Mouse (Mus musculus): Measurements from ENCODE around the gene Vapa. TPM values are rescaled to one million over a fixed set of nuclear protein-coding genes. Genes with fewer than 3 reads are reported as not detected.
A peak's percentile ranks its signal among the peaks of the same experiment; 100 is the strongest.

The Vapa gene
- polyA plus RNA-seq, 1 experiment from 2014 or later, result 192 TPM

GRCm38 (mm10) chr17:65563345-65563744 is 50.0 kb downstream of the Vapa start:
- Histone ChIP-seq H3K4me3 (replicated peaks) (no peak overlapping the region), H3K36me3 (no peaks in the 10 kb centered on the region), H3K4me1 (peaks cover 3% of the 10 kb centered on the region; the same call in 1 of the 2 replicates), H3K27ac (replicated peaks) (no peak overlapping the region), H3K4me2 (replicated peaks) (no peak overlapping the region), H3K9me3 (replicated peaks) (no peaks in the 10 kb centered on the region), H3K9ac (no peak overlapping the region), H3K27me3 (no peaks in the 10 kb centered on the region)
- no peak for ATAC-seq (ENCODE audit: insufficient number of reproducible peaks, low FRiP score, low TSS enrichment, low read depth)
- 54% methylated on average over 6 of the region's 6 CpGs for WGBS

- Histone ChIP-seq H3K27me3 (no peaks in the 10 kb centered on the region), H3K9ac (no peak overlapping the region), H3K36me3 (no peaks in the 10 kb centered on the region), H3K4me3 (replicated peaks) (no peak overlapping the region), H3K27ac (replicated peaks) (no peak overlapping the region), H3K9me3 (replicated peaks) (no peaks in the 10 kb centered on the region), H3K4me1 (peaks cover 3% of the 10 kb centered on the region; the same call in 1 of the 2 replicates), H3K4me2 (replicated peaks) (no peak overlapping the region)
- WGBS, result under 1% methylated on average over 5 of the region's 5 CpGs
- ATAC-seq (ENCODE audit: insufficient number of reproducible peaks, low FRiP score, low TSS enrichment, low read depth), result no peak
Measured at GRCm38 (mm10) chr17:65562761-65563160, 50.6 kb downstream of the Vapa start.

GRCm38 (mm10) chr17:65561361-65562015 is 51.9 kb downstream of the Vapa start:
- Histone ChIP-seq H3K4me3 (replicated peaks) (no peak overlapping the region), H3K36me3 (no peaks in the 10 kb centered on the region), H3K9me3 (replicated peaks) (no peaks in the 10 kb centered on the region), H3K27me3 (no peaks in the 10 kb centered on the region), H3K4me2 (replicated peaks) (no peak overlapping the region), H3K4me1 (peaks cover 3% of the 10 kb centered on the region; the same call in 1 of the 2 replicates), H3K27ac (replicated peaks) (no peak overlapping the region), H3K9ac (no peak overlapping the region)
- ATAC-seq (ENCODE audit: insufficient number of reproducible peaks, low FRiP score, low TSS enrichment, low read depth), result no peak
- WGBS, result 30% methylated on average over 6 of the region's 6 CpGs

- no peak overlapping the region for H3K9ac ChIP-seq
- WGBS, result 40% methylated on average over 5 of the region's 5 CpGs
- H3K4me1 ChIP-seq, result peaks cover 3% of the 10 kb centered on the region; the same call in 1 of the 2 replicates
- no peak overlapping the region for H3K4me2 ChIP-seq (replicated peaks)
- no peaks in the 10 kb centered on the region for H3K36me3 ChIP-seq
- no peak overlapping the region for H3K27ac ChIP-seq (replicated peaks)
- no peak overlapping the region for H3K4me3 ChIP-seq (replicated peaks)
- no peak for ATAC-seq (ENCODE audit: insufficient number of reproducible peaks, low FRiP score, low TSS enrichment, low read depth)
- no peaks in the 10 kb centered on the region for H3K27me3 ChIP-seq
- no peaks in the 10 kb centered on the region for H3K9me3 ChIP-seq (replicated peaks)
Measured at GRCm38 (mm10) chr17:65559273-65559672, 54.1 kb downstream of the Vapa start.

- Histone ChIP-seq H3K27me3 (no peaks in the 10 kb centered on the region), H3K9ac (no peak overlapping the region), H3K4me2 (replicated peaks) (peak overlapping the region; percentile 7; the same call in 1 of the 2 replicates), H3K4me1 (peaks cover 3% of the 10 kb centered on the region; the same call in 1 of the 2 replicates), H3K36me3 (no peaks in the 10 kb centered on the region), H3K27ac (replicated peaks) (no peak overlapping the region), H3K9me3 (replicated peaks) (no peaks in the 10 kb centered on the region), H3K4me3 (replicated peaks) (no peak overlapping the region)
- no peak for ATAC-seq (ENCODE audit: insufficient number of reproducible peaks, low FRiP score, low TSS enrichment, low read depth)
- 63% methylated on average over 9 of the region's 9 CpGs for WGBS
Measured at GRCm38 (mm10) chr17:65558788-65559187, 54.6 kb downstream of the Vapa start.

- Histone ChIP-seq H3K36me3 (no peaks in the 10 kb centered on the region), H3K27ac (replicated peaks) (no peak overlapping the region), H3K4me3 (replicated peaks) (no peak overlapping the region), H3K4me2 (replicated peaks) (peak overlapping the region; percentile 7; the same call in 1 of the 2 replicates), H3K9me3 (replicated peaks) (no peaks in the 10 kb centered on the region), H3K27me3 (no peaks in the 10 kb centered on the region), H3K4me1 (peaks cover 3% of the 10 kb centered on the region; the same call in 1 of the 2 replicates), H3K9ac (no peak overlapping the region)
- 0 out of 2 replicates have a peak, but pooled peaks have one; percentile 55 for ATAC-seq (ENCODE audit: insufficient number of reproducible peaks, low FRiP score, low TSS enrichment, low read depth)
- 43% methylated on average over 9 of the region's 9 CpGs for WGBS
Measured at GRCm38 (mm10) chr17:65558217-65558616, 55.1 kb downstream of the Vapa start.

- no peak for ATAC-seq (ENCODE audit: insufficient number of reproducible peaks, low FRiP score, low TSS enrichment, low read depth)
- no peak overlapping the region for H3K9ac ChIP-seq
- H3K9me3 ChIP-seq (replicated peaks), result no peaks in the 10 kb centered on the region
- H3K27ac ChIP-seq (replicated peaks), result no peak overlapping the region
- H3K4me1 ChIP-seq, result peaks cover 3% of the 10 kb centered on the region; the same call in 1 of the 2 replicates
- no peaks in the 10 kb centered on the region for H3K27me3 ChIP-seq
- no peak overlapping the region for H3K4me3 ChIP-seq (replicated peaks)
- H3K36me3 ChIP-seq, result no peaks in the 10 kb centered on the region
- WGBS, result 74% methylated on average over 6 of the region's 6 CpGs
- H3K4me2 ChIP-seq (replicated peaks), result no peak overlapping the region
Measured at GRCm38 (mm10) chr17:65557212-65557611, 56.1 kb downstream of the Vapa start.

- no peak for ATAC-seq (ENCODE audit: insufficient number of reproducible peaks, low FRiP score, low TSS enrichment, low read depth)
- H3K4me1 ChIP-seq, result peaks cover 3% of the 10 kb centered on the region; the same call in 1 of the 2 replicates
- H3K9ac ChIP-seq, result no peak overlapping the region
- no peaks in the 10 kb centered on the region for H3K9me3 ChIP-seq (replicated peaks)
- no peak overlapping the region for H3K27ac ChIP-seq (replicated peaks)
- H3K36me3 ChIP-seq, result no peaks in the 10 kb centered on the region
- H3K4me3 ChIP-seq (replicated peaks), result no peak overlapping the region
- WGBS, result 61% methylated on average over 10 of the region's 10 CpGs
- H3K4me2 ChIP-seq (replicated peaks), result no peak overlapping the region
- no peaks in the 10 kb centered on the region for H3K27me3 ChIP-seq
Measured at GRCm38 (mm10) chr17:65556798-65557197, 56.6 kb downstream of the Vapa start.

- H3K9me3 ChIP-seq (replicated peaks), result no peaks in the 10 kb centered on the region
- H3K4me1 ChIP-seq, result no peaks in the 10 kb centered on the region
- H3K27ac ChIP-seq (replicated peaks), result no peak overlapping the region
- no peak overlapping the region for H3K9ac ChIP-seq
- no peak overlapping the region for H3K4me3 ChIP-seq (replicated peaks)
- ATAC-seq (ENCODE audit: insufficient number of reproducible peaks, low FRiP score, low TSS enrichment, low read depth), result no peak
- no peak overlapping the region for H3K4me2 ChIP-seq (replicated peaks)
- WGBS, result 63% methylated on average over 12 of the region's 12 CpGs
- H3K36me3 ChIP-seq, result no peaks in the 10 kb centered on the region
- H3K27me3 ChIP-seq, result no peaks in the 10 kb centered on the region
Measured at GRCm38 (mm10) chr17:65552426-65552997, 60.8 kb downstream of the Vapa start.

- H3K4me1 ChIP-seq, result no peaks in the 10 kb centered on the region
- H3K27ac ChIP-seq (replicated peaks), result no peak overlapping the region
- no peaks in the 10 kb centered on the region for H3K9me3 ChIP-seq (replicated peaks)
- no peaks in the 10 kb centered on the region for H3K36me3 ChIP-seq
- H3K27me3 ChIP-seq, result no peaks in the 10 kb centered on the region
- no peak for ATAC-seq (ENCODE audit: insufficient number of reproducible peaks, low FRiP score, low TSS enrichment, low read depth)
- H3K4me3 ChIP-seq (replicated peaks), result no peak overlapping the region
- WGBS, result 83% methylated on average over 4 of the region's 4 CpGs
- no peak overlapping the region for H3K9ac ChIP-seq
- H3K4me2 ChIP-seq (replicated peaks), result no peak overlapping the region
Measured at GRCm38 (mm10) chr17:65550357-65550756, 63.0 kb downstream of the Vapa start.

GRCm38 (mm10) chr17:65548698-65549365 is 64.5 kb downstream of the Vapa start:
- Histone ChIP-seq H3K27me3 (no peaks in the 10 kb centered on the region), H3K27ac (replicated peaks) (0 out of 2 replicates have a peak overlapping the region, but pooled peaks have one; percentile 34), H3K4me3 (replicated peaks) (no peak overlapping the region), H3K9ac (no peak overlapping the region), H3K4me1 (no peaks in the 10 kb centered on the region), H3K4me2 (replicated peaks) (no peak overlapping the region), H3K9me3 (replicated peaks) (no peaks in the 10 kb centered on the region), H3K36me3 (no peaks in the 10 kb centered on the region)
- WGBS, result 69% methylated on average over 18 of the region's 18 CpGs
- no peak for ATAC-seq (ENCODE audit: insufficient number of reproducible peaks, low FRiP score, low TSS enrichment, low read depth)

Data from embryonic facial prominence, embryonic 15.5 days (tissue).